Mouse (Mus musculus) heart, postnatal 10 days (tissue): ENCODE results near the gene Arl5c. TPM values are rescaled to one million over a fixed set of nuclear protein-coding genes. Genes with fewer than 3 reads are reported as not detected.

Experiments used
- DNase-seq, 2 experiments: peaks; one replicate each; pipeline ENCODE4 v3.0.0; 2021
- intact Hi-C: fragments of 180-260 bp; cut with DNase I; formaldehyde crosslinking; loops from one replicate; pipeline ENCODE4 v1.15.1; 2025
- total RNA-seq, 2 experiments: library from RNA; stranded (reverse); gene quantifications; 2 replicates each; pipeline ENCODE4 v1.2.3; 2021

Arl5c gene
- 1 to 10 TPM; 1.6 to 1.7 TPM for total RNA-seq

DNA sequence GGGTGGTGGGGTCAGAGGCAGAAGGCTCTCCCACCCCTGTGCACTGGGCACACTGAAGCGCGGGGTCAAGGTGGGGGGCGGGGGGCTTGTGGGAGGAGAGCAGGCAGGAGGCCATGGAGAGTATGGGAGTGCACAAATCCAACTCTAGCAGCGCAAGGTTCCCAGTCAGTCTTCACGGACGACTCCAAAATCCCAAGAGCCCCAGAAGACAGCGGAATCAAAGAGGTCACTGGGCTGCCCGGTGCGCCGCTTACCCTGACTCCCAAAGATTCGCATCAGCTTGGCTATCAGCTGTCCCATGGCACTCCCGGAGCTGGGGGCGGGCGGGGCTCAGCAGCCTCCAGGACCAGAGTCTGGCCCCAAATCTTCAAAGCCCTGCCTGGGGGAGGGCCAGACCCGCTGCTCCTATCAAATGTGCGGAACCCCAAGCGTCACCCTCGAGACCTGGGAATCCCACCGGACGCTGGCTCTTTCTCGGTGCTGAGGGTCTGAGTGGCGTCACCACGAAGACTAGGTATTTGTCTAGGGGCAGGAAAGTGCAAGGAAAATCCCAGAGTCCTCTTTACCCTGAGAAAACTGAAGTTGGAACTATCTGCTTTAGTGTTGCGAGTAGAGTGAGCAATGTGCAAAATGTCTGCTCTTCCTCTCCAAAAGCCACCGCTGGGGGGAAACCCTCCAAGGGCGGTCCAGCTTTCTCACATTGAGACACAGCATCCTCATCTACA lies at the start of gene Arl5c:
Gene Arl5c (minus strand): TSS at position 618 of the 725 bp plus-strand sequence.
- intact Hi-C loops: no loop called here
- DNase-seq: peak; percentile 64 to 75

- intact Hi-C loops: no loop called here
- DNase-seq: no peak
Measured at GRCm38 (mm10) chr11:98045596-98045995, 49.6 kb upstream of the Arl5c start.

- DNase-seq: no peak
- intact Hi-C loops: no loop called here
Measured at GRCm38 (mm10) chr11:98044074-98044473, 48.1 kb upstream of the Arl5c start.

- intact Hi-C loops: no loop called here
Measured at GRCm38 (mm10) chr11:98042741-98043140, 46.8 kb upstream of the Arl5c start.

DNA sequence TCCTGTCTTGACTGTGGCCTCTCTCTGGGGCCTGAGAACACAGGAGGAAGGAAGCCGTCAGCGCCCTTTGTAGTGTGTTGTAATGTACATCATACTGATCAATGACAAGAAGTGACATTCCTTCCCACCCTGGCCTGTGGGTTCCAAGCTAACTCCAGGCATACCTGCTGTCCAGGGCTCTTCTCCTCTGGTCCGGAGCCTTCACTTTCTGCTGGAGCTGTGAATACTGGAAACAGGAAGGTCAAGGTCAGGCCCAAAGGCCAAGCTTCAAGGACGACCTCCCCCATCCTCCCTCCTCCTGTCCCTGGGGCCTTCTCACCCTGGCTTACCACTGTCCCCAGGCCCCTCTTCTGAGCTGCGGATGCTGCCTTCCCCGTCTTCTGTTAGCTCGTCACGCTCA lies 45.0 kb upstream of the Arl5c start:
- intact Hi-C loops: no loop called here
- DNase-seq: no peak

More at GRCm38 (mm10) chr11:98042741-98043140, 46.8 kb upstream of the Arl5c start:
- DNase-seq: no peak

GRCm38 (mm10) chr11:98037871-98038270 lies 41.9 kb upstream of the Arl5c start:
- intact Hi-C loops: no loop called here
- DNase-seq: no peak

GRCm38 (mm10) chr11:98035977-98036377 lies 40.0 kb upstream of the Arl5c start:
- intact Hi-C loops: no loop called here
- DNase-seq: peak; percentile 57 to 66

DNA sequence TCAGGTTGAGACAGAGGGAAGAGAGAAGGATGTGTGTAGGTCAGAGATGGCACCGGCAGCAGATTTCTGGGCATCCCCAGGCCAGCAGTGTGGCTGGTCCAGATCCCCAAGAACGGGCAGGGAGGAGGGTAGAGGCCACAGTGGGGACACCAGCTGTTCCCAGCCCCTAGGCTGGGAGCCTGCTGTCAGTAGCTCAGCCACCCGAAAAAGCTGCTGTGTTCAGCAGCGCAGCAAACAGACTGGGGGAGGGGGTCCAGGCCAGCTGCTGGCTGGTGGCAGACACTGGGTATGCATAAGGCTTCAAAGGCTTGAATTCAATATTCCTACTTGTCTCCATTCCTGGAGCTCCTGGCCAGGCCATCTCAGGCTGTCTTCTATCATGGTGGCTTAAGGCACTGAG lies 38.9 kb upstream of the Arl5c start:
- no peak for DNase-seq
- intact Hi-C loops: no loop called here

DNA sequence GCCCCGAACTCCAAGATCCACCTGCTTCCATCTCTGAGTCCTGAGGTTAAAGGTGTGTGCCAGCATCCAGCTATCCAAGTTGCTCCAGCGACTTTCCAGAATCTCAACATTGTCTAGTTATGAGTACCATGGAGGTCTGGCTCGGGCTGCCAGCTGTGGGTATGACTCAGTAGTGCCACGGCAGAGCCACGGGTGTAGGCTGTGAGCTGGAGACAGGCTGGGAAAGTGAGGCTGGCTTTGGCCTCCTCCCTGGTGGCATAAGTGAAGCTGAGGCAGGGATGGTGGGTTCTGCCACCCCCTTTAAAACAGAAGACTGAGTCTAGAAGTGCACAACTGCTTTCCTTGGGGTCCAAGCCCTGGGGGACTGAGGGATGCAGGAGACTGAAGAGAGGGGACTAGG lies 38.1 kb upstream of the Arl5c start:
- intact Hi-C loops: no loop called here
- DNase-seq: no peak

DNA sequence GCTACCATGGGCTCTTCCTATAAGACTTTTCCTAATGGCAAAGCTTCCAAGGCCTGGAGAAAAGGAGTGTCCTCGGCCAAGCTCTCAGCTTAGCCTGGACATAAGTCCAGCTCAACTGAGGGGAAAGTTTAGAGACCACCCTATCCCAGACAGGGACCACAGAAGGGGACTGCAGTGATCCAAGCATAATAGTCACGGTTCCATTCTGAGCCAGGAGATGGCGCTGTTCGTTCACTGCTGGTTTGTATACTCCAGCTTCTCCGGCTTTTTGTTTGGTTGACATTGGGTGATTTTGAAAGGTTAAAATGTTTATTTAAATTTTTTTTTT lies 35.4 kb upstream of the Arl5c start:
- intact Hi-C loops: loop anchor here (1.0 to 2.0 kb wide), 2 partner anchors 44 to 169 kb away; no protein-coding TSS in a partner anchor
- peak; percentile 84 to 92 for DNase-seq

DNA sequence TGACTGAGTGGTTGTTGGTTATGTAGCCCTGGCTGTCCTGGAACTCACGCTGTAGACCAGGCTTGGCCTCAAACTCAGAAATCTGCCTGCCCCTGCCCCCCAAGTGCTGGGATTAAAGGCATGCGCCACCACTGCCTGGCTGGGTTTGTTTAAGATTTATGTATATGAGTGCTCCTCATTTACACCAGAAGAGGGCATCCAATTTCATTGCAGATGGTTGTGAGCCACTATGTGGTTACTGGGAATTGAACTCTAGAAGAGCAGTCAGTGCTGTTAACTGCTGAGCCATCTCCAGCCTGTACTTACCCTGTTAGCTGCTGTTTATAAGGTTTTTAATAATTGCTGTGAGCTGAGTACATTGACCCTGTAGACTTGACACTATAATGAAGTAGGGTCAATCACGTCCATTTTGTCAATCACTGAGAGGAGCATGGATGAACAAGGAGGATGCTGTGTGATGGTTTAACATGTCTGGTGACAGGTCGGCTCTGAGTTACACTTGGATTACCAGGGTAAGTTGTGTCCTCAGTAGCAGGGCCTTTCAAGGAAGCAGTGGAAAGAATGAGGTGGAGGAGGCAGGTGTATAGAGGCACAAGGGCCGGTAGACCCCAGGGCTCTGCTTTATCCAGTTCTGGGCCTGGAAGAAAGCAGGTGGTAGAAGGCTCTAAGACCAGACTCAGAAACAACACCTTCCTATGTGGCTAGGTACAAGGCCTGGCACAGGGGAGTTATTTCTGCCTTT lies 34.9 kb upstream of the Arl5c start:
- intact Hi-C loops: loop anchor here (1.0 to 2.0 kb wide), 2 partner anchors 44 to 170 kb away; no protein-coding TSS in a partner anchor
- no peak for DNase-seq

GRCm38 (mm10) chr11:98027785-98028184 lies 31.8 kb upstream of the Arl5c start:
- intact Hi-C loops: loop anchor here (2.0 kb wide), 1 partner anchor 121 kb away; no protein-coding TSS in a partner anchor
- no peak for DNase-seq

GRCm38 (mm10) chr11:98027297-98027688 lies 31.3 kb upstream of the Arl5c start:
- intact Hi-C loops: no loop called here
- DNase-seq: no peak

- intact Hi-C loops: no loop called here
- peak; percentile 94 to 96 for DNase-seq
Measured at GRCm38 (mm10) chr11:98026570-98027296, 30.8 kb upstream of the Arl5c start, which contains the start of gene Rpl19. Rpl19 (plus strand) TSS chr11:98026710.

GRCm38 (mm10) chr11:98026248-98026569 lies 30.2 kb upstream of the Arl5c start:
- no peak for DNase-seq
- intact Hi-C loops: no loop called here

GRCm38 (mm10) chr11:98024516-98024915 lies 28.5 kb upstream of the Arl5c start:
- intact Hi-C loops: no loop called here
- DNase-seq: no peak

DNA sequence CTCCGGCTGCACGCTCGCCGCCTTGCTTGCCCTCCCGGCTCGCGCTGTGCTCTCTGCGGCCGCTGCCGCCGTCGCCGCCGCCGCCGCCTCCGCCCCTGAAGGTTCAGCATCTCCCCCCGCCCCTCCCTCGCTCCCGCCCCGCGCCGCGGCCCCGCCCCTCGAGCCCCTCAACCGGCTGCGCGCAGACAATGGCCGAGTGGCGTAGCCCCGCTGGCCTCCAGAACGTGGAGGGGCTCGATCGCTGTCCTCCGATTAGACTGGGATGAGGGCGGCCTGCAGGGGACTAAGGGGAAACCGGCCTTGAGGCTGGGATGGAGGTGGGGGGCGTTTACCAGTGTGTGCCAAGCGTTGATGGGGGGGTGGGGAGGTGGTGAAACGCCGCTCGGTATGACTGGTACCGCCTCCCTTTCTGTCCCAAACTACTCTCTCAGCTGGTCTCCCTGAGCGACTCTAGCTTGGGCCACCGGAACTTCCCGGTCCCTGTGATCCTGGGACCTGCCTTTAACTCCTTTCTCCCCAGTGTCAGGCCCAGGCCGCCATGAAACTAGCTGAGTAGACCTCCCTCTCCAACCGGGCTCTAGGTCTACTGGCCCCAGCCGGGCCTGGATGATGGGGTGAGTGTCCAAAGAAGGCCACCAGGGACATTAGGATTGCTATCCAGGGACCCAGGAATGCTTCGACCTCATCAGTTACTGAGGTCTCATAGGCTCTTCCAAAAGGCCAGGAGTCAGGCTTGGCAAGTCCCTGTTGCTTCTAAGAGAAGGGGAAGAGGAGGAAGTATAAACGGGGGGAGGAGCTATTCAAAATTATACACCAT lies 26.8 kb upstream of the Arl5c start, which contains the start of gene Cacnb1:
Gene Cacnb1 (minus strand): TSS at position 480 of the 817 bp plus-strand sequence.
- DNase-seq: peak; percentile 75 to 76
- intact Hi-C loops: no loop called here

GRCm38 (mm10) chr11:98022253-98022554 lies 26.2 kb upstream of the Arl5c start:
- intact Hi-C loops: no loop called here
- no peak for DNase-seq

GRCm38 (mm10) chr11:98021565-98022252 lies 25.7 kb upstream of the Arl5c start:
- DNase-seq: peak in 1 of 2 experiments; percentile 53
- intact Hi-C loops: no loop called here

GRCm38 (mm10) chr11:98021118-98021517 lies 25.1 kb upstream of the Arl5c start:
- DNase-seq: no peak
- intact Hi-C loops: no loop called here
